Mouse (Mus musculus): Measurements from ENCODE around the gene Tfec. TPM values are rescaled to one million over a fixed set of nuclear protein-coding genes. Genes with fewer than 3 reads are reported as not detected.

Gene Tfec
- polyA plus RNA-seq, 1 experiment, result 0.13 TPM

DNA sequence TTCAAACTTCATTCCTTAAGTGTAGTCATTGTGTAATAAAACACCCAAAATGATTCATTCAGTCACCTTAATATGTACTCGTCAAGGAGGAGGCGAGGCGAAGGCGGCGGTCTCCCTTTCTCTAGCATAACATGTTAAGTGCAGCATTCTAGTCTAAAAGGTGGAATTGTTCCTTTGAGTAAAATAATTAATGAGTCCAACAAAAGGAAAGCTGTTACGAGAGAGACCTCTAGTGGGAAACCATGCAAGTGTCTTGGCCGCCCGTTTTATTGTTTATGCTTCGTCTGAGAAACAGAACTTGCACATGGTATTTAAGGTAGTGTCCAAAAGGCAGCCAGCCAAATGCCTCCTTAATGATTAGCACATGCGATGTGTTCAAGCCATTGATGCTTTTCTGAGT lies 100.6 kb downstream of the Tfec start:
- WGBS, result 17% methylated on average over 10 of the region's 10 CpGs
- Histone ChIP-seq H3K4me3 (ENCODE audit: low read depth, low read length) (no peak overlapping the region), H3K4me1 (ENCODE audit: control insufficient read depth, insufficient read depth, insufficient read length, low read length) (no peaks in the 10 kb centered on the region), H3K27me3 (ENCODE audit: control insufficient read depth, insufficient read depth, low read length) (no peaks in the 10 kb centered on the region), H3K36me3 (ENCODE audit: control insufficient read depth, insufficient read depth, low read length) (no peaks in the 10 kb centered on the region), H3K27ac (ENCODE audit: insufficient read depth, low read depth, low read length) (no peak overlapping the region)
- no peak for TF ChIP-seq POLR2A (IDR thresholded peaks at IDR 0.05; ENCODE audit: low read depth, low read length)
- TF ChIP-seq CTCF (IDR thresholded peaks at IDR 0.05; ENCODE audit: extremely low read depth, insufficient read length, insufficient replicate concordance, low read depth, low read length), result no peak

GRCm38 (mm10) chr6:16796914-16797313 lies 101.3 kb downstream of the Tfec start:
- no peak for TF ChIP-seq POLR2A (IDR thresholded peaks at IDR 0.05; ENCODE audit: low read depth, low read length)
- TF ChIP-seq CTCF (IDR thresholded peaks at IDR 0.05; ENCODE audit: extremely low read depth, insufficient read length, insufficient replicate concordance, low read depth, low read length), result no peak
- 56% methylated on average over 9 of the region's 9 CpGs for WGBS
- H3K4me3 ChIP-seq (ENCODE audit: low read depth, low read length), result no peak overlapping the region
- no peak overlapping the region for H3K27ac ChIP-seq (ENCODE audit: insufficient read depth, low read depth, low read length)
- no peaks in the 10 kb centered on the region for H3K4me1 ChIP-seq (ENCODE audit: control insufficient read depth, insufficient read depth, insufficient read length, low read length)
- H3K36me3 ChIP-seq (ENCODE audit: control insufficient read depth, insufficient read depth, low read length), result no peaks in the 10 kb centered on the region
- H3K27me3 ChIP-seq (ENCODE audit: control insufficient read depth, insufficient read depth, low read length), result no peaks in the 10 kb centered on the region

DNA sequence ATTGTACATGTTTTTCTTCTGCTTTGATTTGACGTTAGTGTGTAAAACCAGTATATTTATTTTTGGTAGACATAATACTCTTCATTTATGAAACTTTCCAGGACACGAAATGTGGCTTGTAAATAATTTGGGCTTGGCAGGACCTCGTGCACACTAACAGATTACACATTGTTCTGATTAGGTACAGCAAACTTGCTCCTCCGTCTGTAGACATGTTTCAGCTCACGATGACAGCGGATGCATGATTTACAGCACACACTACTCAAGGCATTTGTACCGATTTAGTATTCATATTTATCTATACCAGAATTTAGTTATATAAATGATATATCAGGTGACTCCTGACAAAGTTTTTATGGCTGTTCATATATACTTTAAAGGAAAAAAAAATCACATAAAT lies 104.2 kb downstream of the Tfec start:
- Histone ChIP-seq H3K27me3 (ENCODE audit: control insufficient read depth, insufficient read depth, low read length) (no peaks in the 10 kb centered on the region), H3K4me1 (ENCODE audit: control insufficient read depth, insufficient read depth, insufficient read length, low read length) (no peaks in the 10 kb centered on the region), H3K4me3 (ENCODE audit: low read depth, low read length) (no peak overlapping the region), H3K36me3 (ENCODE audit: control insufficient read depth, insufficient read depth, low read length) (no peaks in the 10 kb centered on the region), H3K27ac (ENCODE audit: insufficient read depth, low read depth, low read length) (no peak overlapping the region)
- TF ChIP-seq CTCF (IDR thresholded peaks at IDR 0.05; ENCODE audit: extremely low read depth, insufficient read length, insufficient replicate concordance, low read depth, low read length) (no peak), POLR2A (IDR thresholded peaks at IDR 0.05; ENCODE audit: low read depth, low read length) (no peak)
- WGBS, result 57% methylated on average over 7 of the region's 7 CpGs

DNA sequence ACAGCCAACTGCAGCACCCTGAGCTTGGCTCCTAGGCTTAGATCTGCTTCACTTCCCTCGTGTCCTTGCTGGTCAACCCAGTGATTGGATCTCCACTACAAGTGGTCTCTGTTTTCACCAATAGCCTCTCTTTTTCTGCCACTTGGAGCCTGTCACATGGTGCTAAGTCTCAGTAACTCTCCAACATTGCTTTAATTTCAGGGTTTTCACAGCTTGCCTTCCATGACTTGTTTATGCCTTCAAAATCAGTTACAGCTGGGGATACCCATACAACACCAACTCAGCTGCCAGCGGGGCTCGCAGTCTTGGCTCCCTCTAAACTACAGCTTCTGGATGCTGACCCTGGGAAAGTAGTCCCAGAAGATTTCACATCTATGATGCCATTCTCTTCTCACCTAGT lies 113.1 kb downstream of the Tfec start:
- no peak overlapping the region for H3K27ac ChIP-seq (ENCODE audit: insufficient read depth, low read depth, low read length)
- H3K27me3 ChIP-seq (ENCODE audit: control insufficient read depth, insufficient read depth, low read length), result no peaks in the 10 kb centered on the region
- no peaks in the 10 kb centered on the region for H3K36me3 ChIP-seq (ENCODE audit: control insufficient read depth, insufficient read depth, low read length)
- 75% methylated on average over 3 of the region's 3 CpGs for WGBS
- H3K4me3 ChIP-seq (ENCODE audit: low read depth, low read length), result no peak overlapping the region
- H3K4me1 ChIP-seq (ENCODE audit: control insufficient read depth, insufficient read depth, insufficient read length, low read length), result no peaks in the 10 kb centered on the region
- TF ChIP-seq POLR2A (IDR thresholded peaks at IDR 0.05; ENCODE audit: low read depth, low read length) (no peak), CTCF (IDR thresholded peaks at IDR 0.05; ENCODE audit: extremely low read depth, insufficient read length, insufficient replicate concordance, low read depth, low read length) (no peak)

Other genes starting within 250 kb of the Tfec start
- gene Tes, start 166.7 kb upstream of the Tfec start, polyA plus RNA-seq (2012; rRNA removed), result 39.8 and 107 TPM in 2 replicates

All from small intestine, adult 2 months (tissue).